In the genomic region with DNA sequence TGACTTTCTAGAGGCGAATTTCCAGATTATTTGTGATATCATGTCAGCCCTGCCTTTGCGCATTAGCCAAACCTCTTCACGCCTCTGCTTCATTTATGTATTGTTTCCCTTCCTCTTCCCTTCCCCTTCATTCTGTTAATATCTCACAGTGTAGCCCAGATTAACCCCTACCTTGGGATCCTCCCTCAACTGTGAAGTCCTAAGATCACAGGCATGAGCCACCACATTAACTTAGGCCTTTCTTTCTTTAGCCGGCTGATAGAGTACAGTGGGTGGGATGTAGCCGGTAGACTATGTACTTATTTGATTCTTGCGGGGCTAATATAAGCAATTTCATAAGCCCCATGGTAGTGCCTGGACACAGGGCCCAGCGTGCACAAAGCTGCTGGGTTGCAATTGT, we compare ENCODE assay signal across 27 mouse cellular contexts.
DNase-seq lines count a peak whose midpoint lies in the region; ATAC-seq and TF ChIP-seq lines count a peak whose summit lies in the region.
"Had no signal": no experiment of that assay in that cellular context is flagged by ENCODE, and none has a peak within 500 bp of the region (broad histone marks: within the 10 kb centered on the region; RNA-seq: fewer than 3 reads in every experiment).

No protein-coding gene starts in this region.

- H3K36me3 ChIP-seq in kidney, adult 2 months (ENCODE audit: control insufficient read depth, insufficient read depth, low read length): no peaks in the 10 kb centered on the region
- no peaks in the 10 kb centered on the region for H3K36me3 ChIP-seq in kidney, embryonic 14.5 days (ENCODE audit: control insufficient read depth, insufficient read depth, low read length)
- no peaks in the 10 kb centered on the region for H3K36me3 ChIP-seq in kidney, embryonic 15.5 days
- H3K36me3 ChIP-seq: embryonic facial prominence, embryonic 10.5 days; embryonic facial prominence, embryonic 13.5 days; forebrain, embryonic 12.5 days; forebrain, embryonic 15.5 days; heart, embryonic 12.5 days; heart, embryonic 15.5 days; hindbrain, embryonic 10.5 days; hindbrain, embryonic 13.5 days had no signal

- peak overlapping the region; percentile 71 for H3K27ac ChIP-seq in kidney, adult 2 months (ENCODE audit: insufficient read depth, low read depth, low read length)
- no peak overlapping the region for H3K27ac ChIP-seq in kidney, embryonic 14.5 days (ENCODE audit: low read depth, low read length)
- no peak overlapping the region for H3K27ac ChIP-seq in kidney, embryonic 15.5 days
- H3K27ac ChIP-seq: embryonic facial prominence, embryonic 10.5 days; embryonic facial prominence, embryonic 13.5 days; forebrain, embryonic 12.5 days; forebrain, embryonic 15.5 days; heart, embryonic 15.5 days; hindbrain, embryonic 10.5 days; hindbrain, embryonic 13.5 days had no signal

- DNase-seq in kidney, adult 2 months: peak; percentile 83
- DNase-seq in kidney, adult 9 months: peak; percentile 81
- no peak for DNase-seq in left cerebral cortex, postnatal 36 days (ENCODE audit: low spot score in 2 of 2)
- DNase-seq in spleen, postnatal 4 days (ENCODE audit: low spot score in 2 of 2): no peak
- DNase-seq: adrenal gland, adult 2 months; adrenal gland, postnatal 14 days; cerebellum, adult 11 months; cerebellum, adult 2 months; cerebellum, adult 9-11 months; cerebellum, postnatal 36 days; embryo, embryonic 11 days; gastrocnemius, postnatal 25 days; heart, adult 18-20 months; heart, postnatal 10 days; heart, postnatal 36 days had no signal

- H3K4me2 ChIP-seq in kidney, embryonic 14.5 days (replicated peaks; ENCODE audit: low read depth, low read length): no peak overlapping the region
- H3K4me2 ChIP-seq in kidney, embryonic 15.5 days: no peak overlapping the region
- H3K4me2 ChIP-seq: embryonic facial prominence, embryonic 13.5 days; forebrain, embryonic 12.5 days; forebrain, embryonic 15.5 days; heart, embryonic 12.5 days; heart, embryonic 15.5 days; hindbrain, embryonic 13.5 days had no signal

- no peak for TF ChIP-seq POLR2A in kidney, adult 2 months (IDR thresholded peaks at IDR 0.05; ENCODE audit: low read depth, low read length)

- intact Hi-C loops in left cerebral cortex, postnatal 36 days (cut with DNase I): loop anchor here (5.0 kb wide), 1 partner anchor 61 kb away; a partner anchor contains a TSS

- no peak for TF ChIP-seq CTCF in kidney, adult 2 months (conservative IDR thresholded peaks at IDR 0.05; ENCODE audit: insufficient read depth, insufficient read length, low read depth, low read length)

- no peak overlapping the region for H3K4me3 ChIP-seq in kidney, adult 2 months (ENCODE audit: insufficient read depth, low read depth, low read length)
- H3K4me3 ChIP-seq in kidney, embryonic 14.5 days (ENCODE audit: low read length): no peak overlapping the region
- H3K4me3 ChIP-seq in kidney, embryonic 15.5 days (replicated peaks): no peak overlapping the region
- H3K4me3 ChIP-seq: embryonic facial prominence, embryonic 10.5 days; embryonic facial prominence, embryonic 13.5 days; erythroblast, embryonic 14.5 days; forebrain, embryonic 12.5 days; forebrain, embryonic 15.5 days; heart, embryonic 12.5 days; heart, embryonic 15.5 days; hindbrain, embryonic 10.5 days; hindbrain, embryonic 13.5 days had no signal

- H3K9ac ChIP-seq in kidney, embryonic 14.5 days (ENCODE audit: low read depth, low read length): no peak overlapping the region
- H3K9ac ChIP-seq in kidney, embryonic 15.5 days: no peak overlapping the region
- H3K9ac ChIP-seq: embryonic facial prominence, embryonic 13.5 days; forebrain, embryonic 12.5 days; forebrain, embryonic 15.5 days; heart, embryonic 12.5 days; heart, embryonic 15.5 days; hindbrain, embryonic 13.5 days had no signal

- H3K4me1 ChIP-seq in kidney, adult 2 months (ENCODE audit: control insufficient read depth, insufficient read depth, low read length): peaks cover 23% of the 10 kb centered on the region
- H3K4me1 ChIP-seq in kidney, embryonic 14.5 days (ENCODE audit: control insufficient read depth, insufficient read depth, low read length): 0 out of 2 replicates have a peak, but pooled peaks cover 3% of the 10 kb centered on the region
- H3K4me1 ChIP-seq in kidney, embryonic 15.5 days: 0 out of 2 replicates have a peak, but pooled peaks cover 2% of the 10 kb centered on the region

- no peaks in the 10 kb centered on the region for H3K27me3 ChIP-seq in kidney, adult 2 months (replicated peaks; ENCODE audit: control insufficient read depth, insufficient read depth, low read length)
- no peaks in the 10 kb centered on the region for H3K27me3 ChIP-seq in kidney, embryonic 14.5 days (ENCODE audit: control insufficient read depth, insufficient read depth, low read length)
- H3K27me3 ChIP-seq in kidney, embryonic 15.5 days: no peaks in the 10 kb centered on the region
- H3K27me3 ChIP-seq: embryonic facial prominence, embryonic 13.5 days; forebrain, embryonic 12.5 days; forebrain, embryonic 15.5 days; heart, embryonic 12.5 days; heart, embryonic 15.5 days; hindbrain, embryonic 13.5 days had no signal

- ATAC-seq in kidney, embryonic 14.5 days (ENCODE audit: low FRiP score, low TSS enrichment): no peak
- peak; percentile 63 for ATAC-seq in kidney, embryonic 15.5 days (replicated peaks; ENCODE audit: low FRiP score)
- ATAC-seq: CD4-positive, CD25-positive, alpha-beta regulatory T cell, adult 4 months; forebrain, embryonic 15.5 days had no signal

- WGBS in kidney, adult 2 months: 73% methylated on average over 7 of the region's 7 CpGs
- WGBS in kidney, embryonic 14.5 days: 84% methylated on average over 7 of the region's 7 CpGs
- WGBS in kidney, embryonic 15.5 days: 77% methylated on average over 7 of the region's 7 CpGs

- H3K9me3 ChIP-seq in kidney, embryonic 14.5 days (ENCODE audit: control insufficient read depth, low read length): no peaks in the 10 kb centered on the region
- H3K9me3 ChIP-seq in kidney, embryonic 15.5 days (replicated peaks): no peaks in the 10 kb centered on the region
- H3K9me3 ChIP-seq: embryonic facial prominence, embryonic 10.5 days; embryonic facial prominence, embryonic 13.5 days; forebrain, embryonic 12.5 days; forebrain, embryonic 15.5 days; heart, embryonic 12.5 days; heart, embryonic 15.5 days; hindbrain, embryonic 10.5 days; hindbrain, embryonic 13.5 days had no signal

Comparison
In these comparisons a context has a peak if more than half of its experiments do, and no peak if none do; other contexts are left out.
1. DNase-seq: peak in kidney, adult 2 months (single experiment) and kidney, adult 9 months (single experiment); none in left cerebral cortex, postnatal 36 days (0 of 2) and spleen, postnatal 4 days (0 of 2).